21 mouse cellular contexts compared by ENCODE assay signal in genomic region chr2:7578196-7578595, GRCm38 (mm10).
DNase-seq lines count a peak whose midpoint lies in the region; ATAC-seq and TF ChIP-seq lines count a peak whose summit lies in the region.
"Had no signal": no experiment of that assay in that cellular context is flagged by ENCODE, and none has a peak within 500 bp of the region (broad histone marks: within the 10 kb centered on the region; RNA-seq: fewer than 3 reads in every experiment).

No protein-coding gene starts in this region.

- DNase-seq in forebrain, embryonic 11.5 days (ENCODE audit: low spot score), result no peak
- peak; percentile 33 to 55 for DNase-seq in frontal cortex, adult 2 months (ENCODE audit: extremely low spot score in 1 of 2, low spot score in 1 of 2)
- no peak for DNase-seq in frontal cortex, postnatal 14 days (ENCODE audit: low spot score in 2 of 2)
- no peak for DNase-seq in left cerebral cortex, adult 2 months (ENCODE audit: extremely low spot score in 1 of 2, low spot score in 2 of 2)
- DNase-seq in left cerebral cortex, postnatal 36 days (ENCODE audit: low spot score in 2 of 2), result no peak
- DNase-seq in brain, embryonic 18.5 days (ENCODE audit: low read depth, low spot score), result peak; percentile 69
- no peak for DNase-seq in cerebellum, adult 8-10 months
- DNase-seq: adrenal gland, postnatal 14 days; cerebellum, adult 2 months; cerebellum, postnatal 14 days; gastrocnemius, postnatal 36 days; heart, adult 11 months; heart, postnatal 36 days had no signal

- intact Hi-C loops in left cerebral cortex, adult 2 months (cut with DNase I), result no loop called here
- intact Hi-C loops in left cerebral cortex, postnatal 36 days (cut with DNase I), result no loop called here

- WGBS in forebrain, embryonic 15.5 days, result 73% methylated on average over 2 of the region's 2 CpGs
- WGBS in forebrain, embryonic 11.5 days, result 83% methylated on average over 2 of the region's 2 CpGs

- H3K36me3 ChIP-seq in forebrain, embryonic 15.5 days, result no peaks in the 10 kb centered on the region
- H3K36me3 ChIP-seq in forebrain, embryonic 11.5 days (ENCODE audit: control insufficient read depth, insufficient read depth, low read length), result no peaks in the 10 kb centered on the region
- H3K36me3 ChIP-seq: embryonic facial prominence, embryonic 12.5 days; heart, embryonic 13.5 days; hindbrain, embryonic 15.5 days had no signal

- no peak overlapping the region for H3K4me2 ChIP-seq in forebrain, embryonic 15.5 days (replicated peaks)
- H3K4me2 ChIP-seq in forebrain, embryonic 11.5 days (ENCODE audit: low read depth, low read length, severe bottlenecking), result no peak overlapping the region
- H3K4me2 ChIP-seq: embryonic facial prominence, embryonic 12.5 days; heart, embryonic 13.5 days; hindbrain, embryonic 15.5 days had no signal

- no peak overlapping the region for H3K4me3 ChIP-seq in forebrain, embryonic 15.5 days
- H3K4me3 ChIP-seq in forebrain, embryonic 11.5 days (ENCODE audit: low read depth, low read length), result no peak overlapping the region
- H3K4me3 ChIP-seq in left cerebral cortex, adult 2 months, result no peak overlapping the region
- H3K4me3 ChIP-seq: embryonic facial prominence, embryonic 12.5 days; heart, embryonic 13.5 days; hindbrain, embryonic 15.5 days had no signal

- H3K4me1 ChIP-seq in forebrain, embryonic 15.5 days, result no peaks in the 10 kb centered on the region
- no peaks in the 10 kb centered on the region for H3K4me1 ChIP-seq in forebrain, embryonic 11.5 days (replicated peaks; ENCODE audit: control insufficient read depth, insufficient read depth, low read length)
- H3K4me1 ChIP-seq: embryonic facial prominence, embryonic 12.5 days; heart, embryonic 13.5 days; hindbrain, embryonic 15.5 days had no signal

- no peaks in the 10 kb centered on the region for H3K9me3 ChIP-seq in forebrain, embryonic 15.5 days
- no peaks in the 10 kb centered on the region for H3K9me3 ChIP-seq in forebrain, embryonic 11.5 days (ENCODE audit: control insufficient read depth, low read length)
- H3K9me3 ChIP-seq: embryonic facial prominence, embryonic 12.5 days; heart, embryonic 13.5 days; hindbrain, embryonic 15.5 days had no signal

- H3K27me3 ChIP-seq in forebrain, embryonic 15.5 days, result no peaks in the 10 kb centered on the region
- no peaks in the 10 kb centered on the region for H3K27me3 ChIP-seq in forebrain, embryonic 11.5 days (ENCODE audit: control insufficient read depth, insufficient read depth, low read length)
- H3K27me3 ChIP-seq: CH12.LX; embryonic facial prominence, embryonic 12.5 days; heart, embryonic 13.5 days; hindbrain, embryonic 15.5 days; Patski had no signal

- H3K9ac ChIP-seq in forebrain, embryonic 15.5 days (replicated peaks), result no peak overlapping the region
- H3K9ac ChIP-seq in forebrain, embryonic 11.5 days (ENCODE audit: low read length), result no peak overlapping the region
- H3K9ac ChIP-seq: embryonic facial prominence, embryonic 12.5 days; heart, embryonic 13.5 days; hindbrain, embryonic 15.5 days had no signal

- peak overlapping the region; percentile 62; the same call in 1 of the 2 replicates for H3K27ac ChIP-seq in forebrain, embryonic 15.5 days (replicated peaks)
- no peak overlapping the region for H3K27ac ChIP-seq in forebrain, embryonic 11.5 days (ENCODE audit: low read depth, low read length)
- peak overlapping the region; percentile 84 for H3K27ac ChIP-seq in left cerebral cortex, adult 2 months
- H3K27ac ChIP-seq: embryonic facial prominence, embryonic 12.5 days; heart, embryonic 13.5 days; hindbrain, embryonic 15.5 days had no signal

- no peak for ATAC-seq in forebrain, embryonic 15.5 days (replicated peaks)
- ATAC-seq in forebrain, embryonic 11.5 days (replicated peaks; ENCODE audit: low FRiP score), result no peak
- ATAC-seq: activated CD4-positive, CD25-positive, alpha-beta regulatory T cell, adult 4 months; intestine, embryonic 16.5 days; Patski had no signal

- no peak for TF ChIP-seq CTCF in left cerebral cortex, adult 2 months (IDR thresholded peaks at IDR 0.05)

Comparison
In these comparisons a context has a peak if more than half of its experiments do, and no peak if none do; other contexts are left out.
1. DNase-seq: peak in frontal cortex, adult 2 months (2 of 2) and brain, embryonic 18.5 days (single experiment); none in forebrain, embryonic 11.5 days (single experiment), frontal cortex, postnatal 14 days (0 of 2), left cerebral cortex, adult 2 months (0 of 2), left cerebral cortex, postnatal 36 days (0 of 2) and cerebellum, adult 8-10 months (single experiment).